Mouse (Mus musculus) midbrain, embryonic 15.5 days (tissue): ENCODE results near the gene Setd4. TPM values are rescaled to one million over a fixed set of nuclear protein-coding genes. Genes with fewer than 3 reads are reported as not detected.

Experiments
- ATAC-seq: fragments of 200-750 bp; cut with Nextera tagmentation; replicated peaks from 2 replicates; pipeline ENCODE4 v1.8.0; 2017; ENCODE audit warnings: moderate TSS enrichment
- H3K27ac ChIP-seq: fragments of 300-500 bp; sonication (generic); 2 replicates; pipeline ENCODE4 v1.5.1; 2015; ENCODE audit warnings: mild to moderate bottlenecking, inconsistent platforms
- H3K27me3 ChIP-seq: fragments of 300-500 bp; sonication (generic); replicated peaks from 2 replicates; pipeline ENCODE4 v1.6.1; 2015; ENCODE audit warnings: inconsistent platforms
- H3K36me3 ChIP-seq: fragments of 300-500 bp; sonication (generic); replicated peaks from 2 replicates; pipeline ENCODE4 v1.6.1; 2015; ENCODE audit warnings: inconsistent platforms
- H3K4me1 ChIP-seq: fragments of 300-500 bp; sonication (generic); 2 replicates; pipeline ENCODE4 v1.6.1; 2015; ENCODE audit warnings: inconsistent platforms
- H3K4me2 ChIP-seq: fragments of 300-500 bp; sonication (generic); 2 replicates; pipeline ENCODE4 v1.6.1; 2015; ENCODE audit warnings: inconsistent platforms, mild to moderate bottlenecking, moderate library complexity
- H3K4me3 ChIP-seq: fragments of 300-500 bp; sonication (generic); 2 replicates; pipeline ENCODE4 v1.5.1; 2015; ENCODE audit warnings: mild to moderate bottlenecking, inconsistent platforms
- H3K9ac ChIP-seq: fragments of 300-500 bp; sonication (generic); 2 replicates; pipeline ENCODE4 v1.6.1; 2015; ENCODE audit warnings: mild to moderate bottlenecking, inconsistent platforms
- H3K9me3 ChIP-seq: fragments of 300-500 bp; sonication (generic); 2 replicates; pipeline ENCODE4 v1.6.1; 2016; ENCODE audit warnings: inconsistent platforms
- WGBS: fragments of 180-500 bp; shearing (Covaris S2); methylation state at CpG from one replicate; pipeline ENCODE4 v1.1.7; 2015; ENCODE audit warnings: mixed read lengths; 5-methylcytosine and 5-hydroxymethylcytosine counted together
- polyA plus RNA-seq: library from polyadenylated mRNA; unstranded; fragments of >200 nt; fragmentation: Nextera tagmentation; extraction: Ambion mirVana; gene quantifications from 2 replicates; pipeline ENCODE4 v1.2.1, GENCODE M21; 2015

Setd4 gene
- polyA plus RNA-seq, 1 experiment from 2014 or later: 21.2 TPM

- under 1% methylated on average over 32 of the region's 32 CpGs for WGBS
- ATAC-seq: peak; percentile 43; the same call in 1 of the 2 replicates
- H3K27ac ChIP-seq: peak overlapping the region; percentile 82
These were observed 3.8 kb upstream of the Setd4 start for GRCm38 (mm10) chr16:93607669-93608101.

GRCm38 (mm10) chr16:93606146-93606545, 2.3 kb upstream of the Setd4 start:
- Histone ChIP-seq H3K4me1 (peaks cover 40% of the 10 kb centered on the region), H3K27me3 (no peaks in the 10 kb centered on the region), H3K9ac (no peak overlapping the region), H3K4me3 (no peak overlapping the region), H3K9me3 (no peaks in the 10 kb centered on the region), H3K27ac (no peak overlapping the region), H3K36me3 (peaks cover 1% of the 10 kb centered on the region; the same call in 1 of the 2 replicates), H3K4me2 (no peak overlapping the region)
- ATAC-seq: no peak
- WGBS: 90% methylated on average over 7 of the region's 7 CpGs

More at GRCm38 (mm10) chr16:93607669-93608101, 3.8 kb upstream of the Setd4 start:
- Histone ChIP-seq H3K9ac (peak overlapping the region; percentile 77), H3K36me3 (peaks cover 4% of the 10 kb centered on the region; the same call in 1 of the 2 replicates), H3K4me2 (peak overlapping the region; percentile 75), H3K4me1 (peaks cover 32% of the 10 kb centered on the region), H3K9me3 (no peaks in the 10 kb centered on the region), H3K27me3 (no peaks in the 10 kb centered on the region), H3K4me3 (peak overlapping the region; percentile 64)

- Histone ChIP-seq H3K27ac (peak within 1 kb of the TSS; percentile 88), H3K9ac (peak within 1 kb of the TSS; percentile 85), H3K36me3 (no peaks in the 10 kb centered on the region), H3K27me3 (no peaks in the 10 kb centered on the region), H3K4me3 (peak within 1 kb of the TSS; percentile 71), H3K9me3 (no peaks in the 10 kb centered on the region), H3K4me1 (peaks cover 40% of the 10 kb centered on the region), H3K4me2 (peak within 1 kb of the TSS; percentile 71)
- WGBS: 54% methylated on average over 4 of the region's 4 CpGs
- no peak for ATAC-seq
These were observed 1.7 kb upstream of the Setd4 start, which contains the start of gene Cbr1 for GRCm38 (mm10) chr16:93605553-93605952. Gene Cbr1, plus strand, starts transcription at chr16:93605853.

- H3K27ac ChIP-seq: peak overlapping the region; percentile 88
- H3K9ac ChIP-seq: peak overlapping the region; percentile 85
- H3K27me3 ChIP-seq: no peaks in the 10 kb centered on the region
- peak overlapping the region; percentile 71 for H3K4me3 ChIP-seq
- WGBS: 3% methylated on average over 16 of the region's 16 CpGs
- H3K36me3 ChIP-seq: no peaks in the 10 kb centered on the region
- H3K9me3 ChIP-seq: no peaks in the 10 kb centered on the region
- H3K4me1 ChIP-seq: peaks cover 35% of the 10 kb centered on the region
- no peak for ATAC-seq
- H3K4me2 ChIP-seq: peak overlapping the region; percentile 71
These were observed 662 bp upstream of the Setd4 start for GRCm38 (mm10) chr16:93604481-93604969.

- no peak overlapping the region for H3K4me2 ChIP-seq
- H3K9me3 ChIP-seq: no peaks in the 10 kb centered on the region
- ATAC-seq: no peak
- H3K4me3 ChIP-seq: no peak overlapping the region
- H3K27me3 ChIP-seq: no peaks in the 10 kb centered on the region
- H3K36me3 ChIP-seq: peaks cover 12% of the 10 kb centered on the region; the same call in 1 of the 2 replicates
- no peak overlapping the region for H3K9ac ChIP-seq
- no peak overlapping the region for H3K27ac ChIP-seq
- WGBS: 93% methylated on average over 6 of the region's 6 CpGs
- peaks cover 14% of the 10 kb centered on the region for H3K4me1 ChIP-seq
These were observed 4.4 kb downstream of the Setd4 start for GRCm38 (mm10) chr16:93599461-93599860.

GRCm38 (mm10) chr16:93597551-93597950, 6.3 kb downstream of the Setd4 start:
- H3K27me3 ChIP-seq: no peaks in the 10 kb centered on the region
- H3K4me2 ChIP-seq: no peak overlapping the region
- H3K9me3 ChIP-seq: no peaks in the 10 kb centered on the region
- H3K4me3 ChIP-seq: no peak overlapping the region
- H3K27ac ChIP-seq: no peak overlapping the region
- WGBS: 92% methylated on average over 9 of the region's 9 CpGs
- H3K4me1 ChIP-seq: peaks cover 7% of the 10 kb centered on the region
- no peak overlapping the region for H3K9ac ChIP-seq
- no peak for ATAC-seq
- H3K36me3 ChIP-seq: peaks cover 17% of the 10 kb centered on the region; the same call in 1 of the 2 replicates

GRCm38 (mm10) chr16:93596807-93597206, 7.1 kb downstream of the Setd4 start:
- WGBS: 96% methylated on average over 7 of the region's 7 CpGs
- no peak for ATAC-seq
- Histone ChIP-seq H3K4me3 (no peak overlapping the region), H3K36me3 (peaks cover 17% of the 10 kb centered on the region; the same call in 1 of the 2 replicates), H3K9me3 (no peaks in the 10 kb centered on the region), H3K9ac (no peak overlapping the region), H3K4me1 (0 out of 2 replicates have a peak, but pooled peaks cover 4% of the 10 kb centered on the region), H3K27ac (no peak overlapping the region), H3K4me2 (no peak overlapping the region), H3K27me3 (no peaks in the 10 kb centered on the region)

GRCm38 (mm10) chr16:93595766-93596165, 8.1 kb downstream of the Setd4 start:
- 90% methylated on average over 5 of the region's 5 CpGs for WGBS
- H3K36me3 ChIP-seq: peaks cover 22% of the 10 kb centered on the region; the same call in 1 of the 2 replicates
- H3K4me2 ChIP-seq: no peak overlapping the region
- H3K4me1 ChIP-seq: no peaks in the 10 kb centered on the region
- no peak overlapping the region for H3K4me3 ChIP-seq
- no peak overlapping the region for H3K9ac ChIP-seq
- no peaks in the 10 kb centered on the region for H3K27me3 ChIP-seq
- H3K27ac ChIP-seq: no peak overlapping the region
- no peaks in the 10 kb centered on the region for H3K9me3 ChIP-seq
- ATAC-seq: no peak

- no peak overlapping the region for H3K4me2 ChIP-seq
- no peaks in the 10 kb centered on the region for H3K9me3 ChIP-seq
- peaks cover 33% of the 10 kb centered on the region for H3K36me3 ChIP-seq
- H3K27ac ChIP-seq: no peak overlapping the region
- 93% methylated on average over 10 of the region's 10 CpGs for WGBS
- H3K9ac ChIP-seq: no peak overlapping the region
- H3K4me1 ChIP-seq: no peaks in the 10 kb centered on the region
- no peak for ATAC-seq
- H3K27me3 ChIP-seq: no peaks in the 10 kb centered on the region
- no peak overlapping the region for H3K4me3 ChIP-seq
These were observed 9.4 kb downstream of the Setd4 start for GRCm38 (mm10) chr16:93594448-93594847.

GRCm38 (mm10) chr16:93593406-93593805, 10.5 kb downstream of the Setd4 start:
- no peak for ATAC-seq
- Histone ChIP-seq H3K36me3 (peaks cover 33% of the 10 kb centered on the region), H3K27ac (no peak overlapping the region), H3K9me3 (no peaks in the 10 kb centered on the region), H3K4me2 (no peak overlapping the region), H3K4me3 (no peak overlapping the region), H3K9ac (no peak overlapping the region), H3K27me3 (no peaks in the 10 kb centered on the region), H3K4me1 (no peaks in the 10 kb centered on the region)
- WGBS: 93% methylated on average over 8 of the region's 8 CpGs

GRCm38 (mm10) chr16:93592711-93593110, 11.2 kb downstream of the Setd4 start:
- WGBS: 95% methylated on average over 3 of the region's 3 CpGs
- no peak for ATAC-seq
- Histone ChIP-seq H3K36me3 (peaks cover 26% of the 10 kb centered on the region), H3K4me3 (no peak overlapping the region), H3K9me3 (no peaks in the 10 kb centered on the region), H3K9ac (no peak overlapping the region), H3K4me1 (no peaks in the 10 kb centered on the region), H3K27ac (no peak overlapping the region), H3K27me3 (no peaks in the 10 kb centered on the region), H3K4me2 (no peak overlapping the region)

GRCm38 (mm10) chr16:93591450-93592430, 12.1 kb downstream of the Setd4 start:
- no peak overlapping the region for H3K4me3 ChIP-seq
- H3K36me3 ChIP-seq: peaks cover 30% of the 10 kb centered on the region
- H3K27me3 ChIP-seq: no peaks in the 10 kb centered on the region
- H3K27ac ChIP-seq: no peak overlapping the region
- no peaks in the 10 kb centered on the region for H3K4me1 ChIP-seq
- WGBS: 94% methylated on average over 20 of the region's 20 CpGs
- no peak overlapping the region for H3K4me2 ChIP-seq
- no peak for ATAC-seq
- H3K9ac ChIP-seq: no peak overlapping the region
- H3K9me3 ChIP-seq: no peaks in the 10 kb centered on the region
